Mouse (Mus musculus): ENCODE results near the gene Gabrb1. TPM values are rescaled to one million over a fixed set of nuclear protein-coding genes. Genes with fewer than 3 reads are reported as not detected.

The Gabrb1 gene
- polyA plus RNA-seq, 1 experiment from 2014 or later = 18.8 TPM

DNA sequence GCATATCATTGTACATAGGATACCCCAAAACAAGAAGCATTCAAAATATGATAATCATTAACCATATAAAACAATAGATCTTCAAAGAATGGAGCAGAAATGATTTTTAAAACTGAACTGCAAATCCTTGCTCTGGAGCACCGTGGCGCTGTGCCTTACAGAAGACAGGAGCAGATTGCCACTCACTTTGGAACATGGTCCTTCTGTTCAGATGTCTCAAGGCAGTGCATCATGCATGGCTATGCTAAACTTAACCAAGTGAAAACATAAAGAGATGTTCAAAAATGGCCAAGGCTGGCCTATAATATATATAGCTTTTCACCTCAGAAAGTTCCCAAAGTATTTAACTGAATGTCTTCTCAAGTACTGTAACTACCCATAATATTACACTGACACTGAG is 240.3 kb downstream of the Gabrb1 start:
- no peaks in the 10 kb centered on the region for H3K9me3 ChIP-seq
- H3K4me3 ChIP-seq = no peak overlapping the region
- ATAC-seq (replicated peaks) = no peak
- no peak overlapping the region for H3K9ac ChIP-seq (replicated peaks)
- H3K4me2 ChIP-seq (replicated peaks) = no peak overlapping the region
- H3K36me3 ChIP-seq = no peaks in the 10 kb centered on the region
- no peak overlapping the region for H3K27ac ChIP-seq (replicated peaks)
- H3K27me3 ChIP-seq = no peaks in the 10 kb centered on the region
- no peaks in the 10 kb centered on the region for H3K4me1 ChIP-seq
- WGBS = 95% methylated on average over 2 of the region's 2 CpGs

DNA sequence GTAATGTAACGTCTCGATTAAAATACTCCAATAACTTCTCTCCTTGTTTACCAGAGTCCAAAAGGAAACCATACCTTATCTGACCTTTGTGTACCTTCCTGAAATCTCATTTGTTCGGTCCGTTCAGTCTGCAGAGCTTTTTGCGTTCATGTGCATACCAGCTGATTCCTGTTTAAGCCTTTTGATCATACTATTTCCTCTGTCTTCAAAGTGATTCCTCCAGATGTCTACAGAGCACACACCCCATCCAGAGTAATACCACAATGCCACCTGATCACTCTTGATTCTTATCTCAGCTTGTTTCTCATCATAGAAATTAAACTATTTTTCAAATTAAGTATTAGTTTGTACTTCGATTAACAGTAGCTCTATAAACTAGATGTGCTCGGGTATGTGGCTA is 245.5 kb downstream of the Gabrb1 start:
- 92% methylated on average over 7 of the region's 7 CpGs for WGBS
- no peak for ATAC-seq (replicated peaks)
- no peak overlapping the region for H3K4me2 ChIP-seq (replicated peaks)

DNA sequence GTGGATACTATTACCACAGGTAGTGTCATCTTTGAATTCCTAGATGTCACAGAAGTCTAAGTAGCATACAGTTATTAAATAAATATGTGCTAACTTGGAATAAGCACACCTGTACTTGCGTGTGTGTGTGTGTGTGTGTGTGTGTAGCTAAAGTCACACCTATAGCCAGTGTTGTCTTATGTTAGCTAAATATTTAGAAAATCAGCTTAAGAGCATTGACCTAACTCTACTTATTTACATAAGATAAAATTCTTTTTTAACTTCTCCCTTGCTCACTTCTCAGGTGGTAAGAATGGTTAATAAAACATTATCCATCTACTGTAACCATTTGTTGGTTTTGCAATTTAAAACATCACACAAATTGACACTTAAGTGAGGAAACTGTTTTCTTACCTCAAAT is 256.1 kb downstream of the Gabrb1 start:
- ATAC-seq (replicated peaks) = no peak
- 85% methylated on average over 1 of the region's 1 CpGs for WGBS
- H3K27me3 ChIP-seq = no peaks in the 10 kb centered on the region

More for the DNA sequence above, 245.5 kb downstream of the Gabrb1 start:
- no peak overlapping the region for H3K27ac ChIP-seq (replicated peaks)
- no peaks in the 10 kb centered on the region for H3K9me3 ChIP-seq
- H3K27me3 ChIP-seq = no peaks in the 10 kb centered on the region
- H3K4me3 ChIP-seq = no peak overlapping the region
- H3K36me3 ChIP-seq = no peaks in the 10 kb centered on the region
- H3K4me1 ChIP-seq = no peaks in the 10 kb centered on the region
- no peak overlapping the region for H3K9ac ChIP-seq (replicated peaks)

DNA sequence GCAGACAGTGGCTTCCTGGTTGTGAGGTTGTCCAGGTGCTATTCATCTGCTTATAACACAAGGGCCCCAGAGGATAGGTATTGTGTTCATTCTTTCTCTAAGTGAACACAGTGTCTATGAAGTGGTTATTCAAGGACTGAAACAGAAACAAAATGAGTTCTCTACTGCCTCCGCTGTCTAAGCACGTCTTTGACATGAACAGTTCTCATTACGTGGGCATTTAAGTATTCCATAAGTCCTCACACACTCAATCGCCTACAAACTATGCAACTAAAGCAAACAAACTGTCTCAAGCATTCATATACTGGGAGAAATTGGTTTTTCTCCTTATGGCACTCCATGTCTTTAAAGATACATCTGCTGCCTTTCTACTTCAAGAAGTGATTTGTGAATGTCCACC is 257.8 kb downstream of the Gabrb1 start:
- Histone ChIP-seq H3K4me3 (no peak overlapping the region), H3K9ac (replicated peaks) (no peak overlapping the region), H3K36me3 (no peaks in the 10 kb centered on the region), H3K4me2 (replicated peaks) (no peak overlapping the region), H3K27me3 (no peaks in the 10 kb centered on the region), H3K4me1 (no peaks in the 10 kb centered on the region), H3K27ac (replicated peaks) (no peak overlapping the region), H3K9me3 (no peaks in the 10 kb centered on the region)
- WGBS = 85% methylated on average over 4 of the region's 4 CpGs
- no peak for ATAC-seq (replicated peaks)

More for the DNA sequence above, 256.1 kb downstream of the Gabrb1 start:
- Histone ChIP-seq H3K4me2 (replicated peaks) (no peak overlapping the region), H3K4me1 (no peaks in the 10 kb centered on the region), H3K9me3 (no peaks in the 10 kb centered on the region), H3K36me3 (no peaks in the 10 kb centered on the region), H3K27ac (replicated peaks) (no peak overlapping the region), H3K4me3 (no peak overlapping the region), H3K9ac (replicated peaks) (no peak overlapping the region)

DNA sequence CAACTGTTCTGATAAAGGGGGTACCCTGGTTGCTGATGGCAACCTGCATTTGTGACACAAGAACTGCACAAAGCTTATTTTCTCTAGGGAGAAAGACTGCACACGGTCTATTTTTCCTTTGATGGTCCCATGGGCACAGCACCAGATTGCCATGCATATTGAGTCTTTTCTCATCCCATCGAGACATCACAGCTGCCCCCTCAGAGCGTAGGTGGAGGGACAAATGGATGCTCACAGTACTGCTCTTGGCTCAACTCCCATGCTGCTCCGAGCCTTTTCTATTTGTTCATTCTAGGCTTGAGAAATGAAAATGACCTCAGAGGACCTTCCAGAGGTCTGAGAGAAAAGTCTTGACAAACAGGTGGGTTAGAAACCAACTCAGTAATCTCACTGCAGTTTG is 259.3 kb downstream of the Gabrb1 start:
- Histone ChIP-seq H3K27ac (replicated peaks) (no peak overlapping the region), H3K9me3 (no peaks in the 10 kb centered on the region), H3K9ac (replicated peaks) (no peak overlapping the region), H3K4me2 (replicated peaks) (no peak overlapping the region), H3K4me3 (no peak overlapping the region), H3K4me1 (no peaks in the 10 kb centered on the region), H3K36me3 (no peaks in the 10 kb centered on the region), H3K27me3 (no peaks in the 10 kb centered on the region)
- no peak for ATAC-seq (replicated peaks)
- WGBS = 79% methylated on average over 4 of the region's 4 CpGs

DNA sequence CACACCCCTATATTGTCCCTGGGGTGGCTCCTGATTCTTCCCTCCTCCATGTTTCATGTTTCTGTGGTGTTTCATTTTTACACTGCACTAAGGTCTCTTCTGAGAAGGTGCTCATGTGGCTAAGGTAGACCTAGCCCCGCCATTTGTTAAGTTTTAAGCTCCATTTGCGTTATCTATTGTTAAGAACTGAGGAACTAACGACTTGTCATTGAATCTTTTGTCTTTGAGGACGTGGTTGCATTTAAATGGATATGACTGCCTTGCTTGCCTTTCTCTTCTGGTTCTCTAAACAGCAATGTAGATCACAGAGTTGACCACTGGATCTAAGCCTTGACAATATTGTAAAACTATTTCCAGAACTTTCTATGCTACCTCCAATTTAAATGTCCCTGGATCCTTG is 265.7 kb downstream of the Gabrb1 start:
- no peaks in the 10 kb centered on the region for H3K27me3 ChIP-seq
- no peak for ATAC-seq (replicated peaks)
- H3K36me3 ChIP-seq = no peaks in the 10 kb centered on the region
- WGBS = 56% methylated on average over 4 of the region's 4 CpGs
- no peak overlapping the region for H3K9ac ChIP-seq (replicated peaks)
- H3K9me3 ChIP-seq = no peaks in the 10 kb centered on the region
- H3K27ac ChIP-seq (replicated peaks) = no peak overlapping the region
- no peaks in the 10 kb centered on the region for H3K4me1 ChIP-seq
- no peak overlapping the region for H3K4me2 ChIP-seq (replicated peaks)
- H3K4me3 ChIP-seq = no peak overlapping the region

DNA sequence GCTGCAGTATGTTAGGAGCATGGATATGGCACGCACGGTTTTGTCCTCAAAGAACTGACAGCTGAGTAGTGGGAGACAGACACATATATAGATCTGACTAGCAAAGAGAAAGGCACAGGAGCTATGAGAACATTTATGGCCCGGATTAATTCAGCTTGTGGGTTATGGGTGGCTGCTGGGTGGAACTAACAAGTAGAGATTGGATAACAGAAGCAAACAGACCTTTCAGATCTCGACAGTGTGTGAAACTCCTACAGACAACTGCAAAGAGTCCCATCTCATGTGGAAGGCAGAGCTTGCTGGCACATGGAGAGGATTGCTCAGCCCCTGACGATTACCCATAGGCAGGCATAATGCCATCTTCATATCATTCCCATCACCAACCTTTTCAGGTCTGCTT is 268.4 kb downstream of the Gabrb1 start:
- H3K9ac ChIP-seq (replicated peaks) = no peak overlapping the region
- no peak overlapping the region for H3K4me3 ChIP-seq
- no peaks in the 10 kb centered on the region for H3K27me3 ChIP-seq
- no peaks in the 10 kb centered on the region for H3K9me3 ChIP-seq
- 86% methylated on average over 5 of the region's 5 CpGs for WGBS
- H3K4me2 ChIP-seq (replicated peaks) = no peak overlapping the region
- no peaks in the 10 kb centered on the region for H3K36me3 ChIP-seq
- no peak for ATAC-seq (replicated peaks)
- no peak overlapping the region for H3K27ac ChIP-seq (replicated peaks)
- no peaks in the 10 kb centered on the region for H3K4me1 ChIP-seq

DNA sequence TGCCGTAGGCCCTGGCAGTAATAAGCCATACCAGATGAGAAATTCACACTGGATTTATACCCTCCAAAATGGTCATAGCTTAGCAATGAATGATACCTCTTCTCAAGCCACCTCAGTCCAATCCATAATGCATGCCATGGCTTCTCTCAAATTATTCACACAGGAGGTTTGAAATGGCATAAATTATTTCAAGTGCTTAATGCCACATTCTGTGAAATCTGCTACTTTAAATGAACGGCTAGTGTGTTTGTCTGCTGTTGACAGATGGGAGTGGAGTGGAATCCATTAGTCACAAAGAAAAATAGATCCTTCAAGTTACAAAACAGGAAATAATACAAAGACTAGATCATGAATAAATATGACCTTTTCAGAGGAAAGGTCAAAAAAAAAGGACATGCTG is 272.1 kb downstream of the Gabrb1 start:
- no peaks in the 10 kb centered on the region for H3K27me3 ChIP-seq
- no peak overlapping the region for H3K9ac ChIP-seq (replicated peaks)
- 67% methylated on average over 2 of the region's 2 CpGs for WGBS
- H3K27ac ChIP-seq (replicated peaks) = no peak overlapping the region
- 0 out of 2 replicates have a peak, but pooled peaks have one; percentile 43 for ATAC-seq (replicated peaks)
- no peak overlapping the region for H3K4me2 ChIP-seq (replicated peaks)
- no peaks in the 10 kb centered on the region for H3K36me3 ChIP-seq
- no peaks in the 10 kb centered on the region for H3K9me3 ChIP-seq
- no peak overlapping the region for H3K4me3 ChIP-seq
- no peaks in the 10 kb centered on the region for H3K4me1 ChIP-seq

DNA sequence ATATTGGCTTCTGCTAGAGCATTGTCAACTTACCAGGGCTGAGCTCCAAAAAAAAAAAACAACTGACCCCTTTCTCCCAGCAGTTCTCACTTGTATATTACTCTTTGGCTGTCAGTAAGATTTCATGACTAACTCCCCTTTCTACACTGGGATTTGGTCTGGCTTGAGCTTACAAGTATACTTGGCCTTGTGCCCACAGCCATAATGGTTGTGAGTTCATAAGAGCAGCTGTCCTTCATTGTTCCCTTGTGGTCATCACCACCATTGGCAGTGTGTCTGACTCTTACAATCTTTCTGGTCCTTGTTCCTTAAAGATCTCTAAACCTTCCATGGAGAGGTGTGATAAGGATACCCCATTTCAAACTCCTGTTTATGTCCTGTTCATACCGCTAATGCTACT is 293.5 kb downstream of the Gabrb1 start:
- H3K36me3 ChIP-seq = no peaks in the 10 kb centered on the region
- H3K4me1 ChIP-seq = 0 out of 2 replicates have a peak, but pooled peaks cover 3% of the 10 kb centered on the region
- no peak overlapping the region for H3K9ac ChIP-seq (replicated peaks)
- WGBS = 95% methylated on average over 1 of the region's 1 CpGs
- no peak overlapping the region for H3K4me2 ChIP-seq (replicated peaks)
- H3K4me3 ChIP-seq = no peak overlapping the region
- H3K27ac ChIP-seq (replicated peaks) = no peak overlapping the region
- no peak for ATAC-seq (replicated peaks)
- no peaks in the 10 kb centered on the region for H3K27me3 ChIP-seq
- no peaks in the 10 kb centered on the region for H3K9me3 ChIP-seq

DNA sequence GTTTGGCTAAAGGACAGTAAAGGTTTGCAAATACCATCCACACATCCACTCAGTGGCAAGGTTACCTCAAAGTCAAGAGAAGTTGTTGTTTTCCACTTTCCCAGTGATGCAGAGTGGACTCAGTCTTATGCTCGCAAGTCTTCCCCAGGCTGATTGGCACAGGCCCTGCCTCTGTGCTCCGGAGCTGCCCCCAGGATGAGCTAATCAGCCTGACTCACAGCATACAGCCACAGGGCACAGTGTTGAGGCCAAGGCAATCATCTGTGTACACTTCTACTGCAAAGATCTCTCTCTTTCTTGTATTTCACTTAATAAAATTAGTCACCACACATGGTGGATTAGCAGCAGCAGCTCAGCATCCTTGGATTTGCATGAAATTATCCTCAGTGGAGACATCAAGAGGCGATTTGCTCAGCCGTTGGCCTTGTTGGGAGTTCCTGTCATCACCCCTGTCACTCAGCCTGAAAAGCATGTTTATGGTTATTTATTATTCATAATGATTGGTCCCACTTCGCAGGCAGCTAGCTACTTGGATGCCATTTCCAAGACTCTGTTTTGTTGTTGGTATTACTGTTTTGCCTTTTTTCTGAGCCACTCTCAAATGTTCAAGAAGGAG is 297.3 kb downstream of the Gabrb1 start:
- H3K36me3 ChIP-seq = no peaks in the 10 kb centered on the region
- H3K9ac ChIP-seq (replicated peaks) = no peak overlapping the region
- no peak overlapping the region for H3K4me2 ChIP-seq (replicated peaks)
- H3K27me3 ChIP-seq = no peaks in the 10 kb centered on the region
- no peak overlapping the region for H3K27ac ChIP-seq (replicated peaks)
- no peak overlapping the region for H3K4me3 ChIP-seq
- no peaks in the 10 kb centered on the region for H3K9me3 ChIP-seq
- peak; percentile 81 for ATAC-seq (replicated peaks)
- 0 out of 2 replicates have a peak, but pooled peaks cover 3% of the 10 kb centered on the region for H3K4me1 ChIP-seq
- WGBS = 38% methylated on average over 5 of the region's 5 CpGs

DNA sequence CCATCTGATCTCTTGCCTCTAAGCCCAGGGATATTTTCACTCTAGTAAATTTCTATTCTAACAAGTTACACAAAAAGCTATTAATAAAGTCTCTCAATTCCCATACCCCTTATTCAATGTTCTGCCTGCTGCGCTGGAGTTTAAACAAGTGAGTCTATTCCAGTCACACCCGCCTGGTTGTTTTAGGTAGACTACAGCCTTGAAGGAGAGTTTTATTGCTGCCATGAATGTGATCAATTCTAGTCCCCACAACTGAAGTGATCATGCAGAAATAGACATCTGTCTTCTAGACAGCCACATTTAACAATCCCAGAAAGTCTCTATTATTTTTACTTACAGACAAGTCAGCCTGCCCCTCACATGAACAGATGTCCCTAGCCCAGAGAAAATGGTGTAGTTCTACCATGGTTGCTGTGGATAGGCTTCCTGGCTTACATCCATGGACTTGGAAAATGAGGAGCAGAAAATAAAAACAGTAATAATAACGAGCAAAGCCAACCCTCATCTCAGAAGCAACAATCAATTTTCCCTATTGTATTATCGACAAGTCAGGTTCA is 307.0 kb downstream of the Gabrb1 start:
- Histone ChIP-seq H3K9me3 (no peaks in the 10 kb centered on the region), H3K4me2 (replicated peaks) (no peak overlapping the region), H3K4me3 (no peak overlapping the region), H3K27me3 (no peaks in the 10 kb centered on the region), H3K27ac (replicated peaks) (no peak overlapping the region), H3K9ac (replicated peaks) (no peak overlapping the region), H3K36me3 (no peaks in the 10 kb centered on the region), H3K4me1 (peaks cover under 1% of the 10 kb centered on the region)
- 65% methylated on average over 4 of the region's 4 CpGs for WGBS
- peak; percentile 53 for ATAC-seq (replicated peaks)

DNA sequence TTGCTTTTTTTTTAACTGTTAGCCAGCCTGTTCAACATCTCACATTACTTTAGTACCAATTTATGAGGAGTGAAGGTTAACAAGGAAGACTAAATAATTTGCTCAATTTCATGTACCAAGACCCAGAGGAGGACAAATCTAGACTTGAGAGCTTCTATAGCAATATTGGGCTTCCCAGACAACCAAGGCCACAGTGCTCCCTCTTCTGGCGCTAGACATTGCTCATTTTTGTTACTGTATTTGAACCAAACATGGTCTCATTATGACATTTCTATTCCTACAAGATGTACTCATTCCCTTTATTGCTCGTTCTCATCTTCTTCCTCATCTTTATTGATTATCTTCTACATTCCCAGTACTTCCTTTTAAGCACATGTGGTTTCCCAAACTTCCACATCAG is 307.6 kb downstream of the Gabrb1 start:
- H3K27ac ChIP-seq (replicated peaks) = no peak overlapping the region
- no peak for ATAC-seq (replicated peaks)
- peaks cover 7% of the 10 kb centered on the region for H3K4me1 ChIP-seq
- H3K9ac ChIP-seq (replicated peaks) = no peak overlapping the region
- WGBS = 78% methylated on average over 2 of the region's 2 CpGs
- no peaks in the 10 kb centered on the region for H3K9me3 ChIP-seq
- no peak overlapping the region for H3K4me2 ChIP-seq (replicated peaks)
- no peaks in the 10 kb centered on the region for H3K36me3 ChIP-seq
- no peak overlapping the region for H3K4me3 ChIP-seq
- H3K27me3 ChIP-seq = no peaks in the 10 kb centered on the region
